Mouse (Mus musculus) retina, postnatal 7 days (tissue): ENCODE data around the gene Taldo1.
"Not testable (repeated sequence)": the region's sequence is repeated elsewhere in the genome, so short reads cannot be mapped to it uniquely, and the experiment has no call there.

Experiments
- DNase-seq: peaks from one replicate; pipeline ENCODE4 v3.0.0-alpha.2; 2012; ENCODE audit warnings: low read depth, low spot score

Gene Taldo1

DNA sequence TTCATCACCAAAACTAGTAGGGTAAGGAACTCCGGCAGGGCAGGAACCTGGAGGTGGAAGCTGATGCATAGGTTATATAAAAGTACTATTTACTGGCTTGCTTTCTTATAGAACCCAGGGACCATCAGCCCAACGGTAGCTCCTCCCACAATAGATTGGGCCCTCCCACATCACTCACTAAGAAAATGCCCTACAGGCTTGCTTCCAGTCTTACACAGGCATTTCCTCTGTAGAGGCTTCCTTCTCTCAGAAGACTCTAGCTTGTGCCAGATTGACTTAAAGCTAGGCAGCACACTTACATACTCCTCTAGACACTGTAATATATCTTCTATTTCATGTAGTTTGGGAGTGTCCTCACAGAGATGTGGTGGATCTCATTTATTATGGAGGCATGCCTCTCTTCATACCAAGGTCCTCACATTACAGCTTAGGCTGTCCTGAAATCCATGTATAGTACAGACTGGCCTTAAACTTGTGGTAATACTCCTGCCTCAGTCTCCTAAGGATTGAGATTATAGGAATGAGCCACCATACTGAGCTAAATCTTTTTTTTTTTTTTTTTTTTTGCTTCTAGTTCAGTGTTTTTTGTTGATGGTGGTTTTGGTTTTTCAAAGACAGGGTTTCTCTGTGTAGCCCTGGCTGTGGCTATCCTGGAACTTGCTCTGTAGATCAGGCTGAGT, 4.1 kb upstream of the Taldo1 start:
- DNase-seq = no peak

- DNase-seq = no peak
Observed at GRCm38 (mm10) chr7:141388487-141389109, 3.4 kb upstream of the Taldo1 start.

GRCm38 (mm10) chr7:141390326-141391259, 1.4 kb upstream of the Taldo1 start:
- no peak for DNase-seq

DNA sequence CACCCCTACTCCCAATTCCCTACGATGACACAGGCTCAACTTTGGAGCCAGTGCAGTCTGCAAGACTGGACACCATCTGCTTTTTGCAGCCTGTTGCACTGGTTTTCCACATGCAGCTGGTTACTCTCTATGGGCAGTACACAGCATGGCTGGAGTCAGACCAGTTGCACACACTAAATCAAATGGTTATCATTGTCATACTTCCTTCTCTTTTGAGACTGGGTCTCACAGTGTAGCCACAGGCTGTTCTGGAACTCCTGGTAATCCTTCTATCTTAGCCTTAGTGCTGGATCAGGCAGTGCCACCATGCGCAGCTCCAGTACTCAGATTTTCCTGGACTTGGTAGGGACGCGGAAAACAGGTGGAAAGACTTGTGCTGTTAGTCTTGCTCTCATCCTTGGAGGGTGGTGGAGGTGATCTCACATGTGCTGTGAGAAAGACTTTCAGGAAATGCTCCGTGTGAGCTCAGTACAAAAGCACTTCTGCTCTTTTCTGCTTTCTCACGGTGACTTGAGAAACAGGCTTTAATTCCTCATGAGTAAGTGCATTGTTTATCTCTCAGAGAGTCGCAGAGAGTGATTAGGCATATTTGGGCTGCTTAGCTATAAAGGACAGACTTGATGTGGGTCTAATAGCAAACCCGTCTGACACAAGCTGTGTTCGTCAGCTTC, 688 bp downstream of the Taldo1 start:
- no peak for DNase-seq

DNA sequence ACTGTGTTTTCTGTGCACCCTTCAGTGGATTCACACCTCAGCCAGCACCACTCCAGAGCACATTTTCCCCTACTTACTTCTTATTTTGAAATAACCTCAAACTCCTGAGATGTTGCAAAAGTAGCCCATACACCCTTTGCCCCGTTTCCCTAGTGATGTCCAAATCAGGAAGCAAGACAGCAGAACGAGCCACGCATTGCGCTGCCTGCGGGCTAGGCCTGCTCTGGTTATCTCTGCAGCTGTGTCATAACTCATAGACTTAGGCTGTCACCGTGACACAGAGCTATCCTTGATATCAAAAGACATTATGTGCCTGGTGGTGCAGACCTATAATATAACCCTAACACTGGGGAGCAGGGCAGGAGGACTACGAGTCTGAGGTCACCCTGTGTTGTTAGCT, 2.2 kb downstream of the Taldo1 start:
- DNase-seq = no peak

GRCm38 (mm10) chr7:141394771-141395170, 2.8 kb downstream of the Taldo1 start:
- DNase-seq = peak; percentile 56

GRCm38 (mm10) chr7:141395348-141395747, 3.3 kb downstream of the Taldo1 start:
- DNase-seq = no peak

DNA sequence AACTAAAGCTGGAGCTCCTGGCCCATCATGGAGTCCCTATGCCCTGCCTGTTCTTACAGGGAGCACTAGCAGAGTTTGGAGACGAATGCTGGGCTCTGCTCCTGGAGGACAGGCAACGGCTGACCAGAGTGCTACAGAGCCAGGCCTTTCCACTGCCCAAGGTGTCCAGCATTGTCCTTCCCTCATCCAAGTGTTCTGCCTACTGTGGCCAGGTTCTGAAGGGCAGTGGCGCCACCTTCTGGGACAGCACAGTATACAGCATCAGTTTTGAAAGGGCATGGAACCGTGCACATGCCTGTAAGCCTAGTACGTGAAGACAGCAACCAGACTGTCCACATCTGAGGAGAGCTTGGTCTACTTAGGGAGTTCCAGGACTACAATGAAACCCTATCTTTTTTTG, 11.3 kb downstream of the Taldo1 start:
- no peak for DNase-seq

- DNase-seq = no peak
Observed at GRCm38 (mm10) chr7:141405466-141405865, 13.5 kb downstream of the Taldo1 start.

DNA sequence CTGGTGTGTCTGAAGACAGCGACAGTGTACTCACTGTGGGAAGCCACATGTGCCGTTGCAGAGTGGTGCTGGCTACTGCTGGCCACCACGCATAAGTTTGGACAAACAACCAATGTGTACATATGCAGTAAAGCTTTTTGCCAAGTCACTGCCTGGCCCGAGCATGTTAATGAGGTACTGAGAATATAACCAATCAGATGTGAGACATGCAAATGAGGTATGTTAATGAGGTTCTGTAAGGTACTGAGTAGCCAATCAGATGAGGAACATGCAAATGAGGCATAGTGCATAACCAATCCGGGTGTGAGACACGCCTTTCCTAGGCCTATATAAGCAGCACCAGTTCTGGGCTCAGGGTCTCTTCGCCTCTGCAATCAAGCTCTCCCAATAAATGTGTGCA, 15.7 kb downstream of the Taldo1 start:
- DNase-seq = not testable (repeated sequence)

DNA sequence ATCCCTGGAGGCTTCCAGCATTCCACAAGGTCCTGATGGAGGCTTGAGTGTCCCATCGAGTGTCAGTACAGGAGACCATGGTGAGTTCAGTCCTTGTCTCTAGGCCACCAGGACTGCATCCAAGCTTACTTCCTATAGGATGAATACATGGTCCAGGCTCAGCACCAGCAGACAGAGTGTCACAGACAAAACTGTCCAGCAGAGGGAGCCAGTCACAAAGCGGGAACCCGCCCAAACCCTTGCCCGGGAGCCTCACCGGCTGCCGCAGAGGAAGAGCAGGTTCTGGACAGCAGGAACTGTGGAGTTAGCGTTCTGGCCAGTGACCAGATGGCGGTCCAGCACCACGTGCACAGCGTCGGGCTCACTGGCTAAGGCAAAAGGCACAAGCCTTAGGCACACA, 16.8 kb downstream of the Taldo1 start:
- peak; percentile 84 for DNase-seq

DNA sequence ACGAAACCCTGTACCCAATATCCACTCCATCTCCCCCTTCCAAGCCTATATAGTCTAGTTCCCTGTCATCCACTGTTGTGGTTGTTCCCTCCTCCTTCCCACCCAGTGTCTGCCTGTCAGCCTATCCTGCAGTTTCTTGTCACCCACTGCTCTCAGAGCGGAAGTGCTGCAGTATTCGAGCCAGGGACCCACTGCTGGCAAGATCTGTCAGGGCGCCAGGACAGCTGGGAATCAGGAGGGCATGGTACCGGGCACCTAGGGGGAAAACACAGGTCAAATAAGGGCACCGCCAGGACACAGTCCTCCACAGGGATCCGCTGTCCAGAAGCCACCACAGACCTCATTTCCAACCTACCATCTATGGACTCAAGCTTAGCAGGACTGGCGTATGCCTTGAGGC, 18.6 kb downstream of the Taldo1 start:
- no peak for DNase-seq

GRCm38 (mm10) chr7:141411667-141412066, 19.7 kb downstream of the Taldo1 start:
- DNase-seq = no peak

GRCm38 (mm10) chr7:141413331-141413730, 21.3 kb downstream of the Taldo1 start:
- no peak for DNase-seq

DNA sequence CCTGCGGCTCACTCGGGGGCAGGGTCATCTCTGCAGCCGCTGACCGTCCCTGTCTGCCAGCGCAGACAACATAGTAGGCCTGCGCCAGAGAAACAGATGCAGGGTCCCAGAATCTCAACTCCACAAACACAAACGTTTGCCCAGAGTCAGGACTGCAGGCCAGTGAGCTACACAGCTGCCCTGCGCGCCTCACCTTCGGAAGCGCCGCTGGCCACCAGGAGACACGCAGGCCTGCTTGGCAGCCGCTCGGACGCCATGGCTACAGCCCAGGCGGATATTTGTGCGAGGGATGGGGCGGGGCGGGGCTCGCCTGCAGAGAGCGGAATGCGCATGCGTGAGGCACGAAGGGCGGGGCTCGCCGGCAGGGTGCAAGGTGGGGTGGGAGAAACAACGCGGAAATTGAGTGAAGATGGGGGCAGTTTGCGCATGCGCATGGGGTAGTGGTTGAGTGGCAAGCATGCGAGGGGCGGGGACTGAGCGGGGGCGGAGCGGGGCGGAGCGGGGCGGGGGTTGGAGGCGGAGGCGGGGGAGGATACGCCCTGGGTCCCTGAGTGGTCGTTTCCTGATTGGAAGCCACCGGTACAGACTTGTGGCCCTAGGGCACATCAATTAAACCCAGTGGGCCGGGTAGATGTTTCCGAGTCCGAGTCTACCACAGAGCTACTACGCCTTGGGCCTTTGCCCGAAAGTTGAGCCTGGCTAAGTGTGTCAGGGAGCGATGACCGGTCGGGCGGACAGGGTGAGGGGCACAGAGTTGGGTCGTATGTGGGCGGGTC, 22.0 kb downstream of the Taldo1 start, which contains the start of gene Gatd1:
TSS of gene Gatd1 (minus strand) at position 328 of the 776 bp plus-strand sequence.
- DNase-seq = peak; percentile 100

DNA sequence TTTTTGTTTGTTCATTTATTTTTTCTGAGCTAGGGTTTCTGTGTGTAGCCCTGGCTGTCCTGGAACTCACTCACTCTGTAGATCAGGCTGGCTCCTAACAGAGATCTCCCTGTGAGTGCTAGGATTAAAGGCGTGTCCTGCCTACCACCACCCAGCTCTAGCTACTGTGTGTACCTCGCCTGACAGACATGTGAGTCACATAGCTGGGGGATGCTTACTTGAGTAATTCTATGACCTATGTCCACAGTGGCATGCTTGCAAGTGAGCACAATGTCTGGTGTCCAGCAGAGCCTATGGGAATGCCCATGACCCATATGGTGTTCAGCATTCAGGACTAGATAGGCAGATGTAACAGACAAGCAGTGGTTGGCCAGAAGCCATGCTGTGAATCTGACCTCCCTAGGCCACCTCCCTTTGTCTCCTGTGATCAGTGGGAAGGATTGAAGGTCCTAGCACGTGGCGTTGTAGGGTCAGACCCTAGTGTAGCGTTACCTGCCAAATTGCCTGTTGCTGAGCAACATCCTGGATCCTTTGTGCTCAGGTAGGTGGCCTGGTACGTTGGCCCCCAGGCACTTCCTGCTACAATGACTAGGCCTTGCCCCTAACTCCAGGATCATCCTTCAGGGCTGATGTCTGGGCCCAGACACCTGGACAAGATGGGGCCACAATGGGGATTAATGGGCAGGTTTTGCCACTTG, 24.3 kb downstream of the Taldo1 start:
- DNase-seq = no peak

DNA sequence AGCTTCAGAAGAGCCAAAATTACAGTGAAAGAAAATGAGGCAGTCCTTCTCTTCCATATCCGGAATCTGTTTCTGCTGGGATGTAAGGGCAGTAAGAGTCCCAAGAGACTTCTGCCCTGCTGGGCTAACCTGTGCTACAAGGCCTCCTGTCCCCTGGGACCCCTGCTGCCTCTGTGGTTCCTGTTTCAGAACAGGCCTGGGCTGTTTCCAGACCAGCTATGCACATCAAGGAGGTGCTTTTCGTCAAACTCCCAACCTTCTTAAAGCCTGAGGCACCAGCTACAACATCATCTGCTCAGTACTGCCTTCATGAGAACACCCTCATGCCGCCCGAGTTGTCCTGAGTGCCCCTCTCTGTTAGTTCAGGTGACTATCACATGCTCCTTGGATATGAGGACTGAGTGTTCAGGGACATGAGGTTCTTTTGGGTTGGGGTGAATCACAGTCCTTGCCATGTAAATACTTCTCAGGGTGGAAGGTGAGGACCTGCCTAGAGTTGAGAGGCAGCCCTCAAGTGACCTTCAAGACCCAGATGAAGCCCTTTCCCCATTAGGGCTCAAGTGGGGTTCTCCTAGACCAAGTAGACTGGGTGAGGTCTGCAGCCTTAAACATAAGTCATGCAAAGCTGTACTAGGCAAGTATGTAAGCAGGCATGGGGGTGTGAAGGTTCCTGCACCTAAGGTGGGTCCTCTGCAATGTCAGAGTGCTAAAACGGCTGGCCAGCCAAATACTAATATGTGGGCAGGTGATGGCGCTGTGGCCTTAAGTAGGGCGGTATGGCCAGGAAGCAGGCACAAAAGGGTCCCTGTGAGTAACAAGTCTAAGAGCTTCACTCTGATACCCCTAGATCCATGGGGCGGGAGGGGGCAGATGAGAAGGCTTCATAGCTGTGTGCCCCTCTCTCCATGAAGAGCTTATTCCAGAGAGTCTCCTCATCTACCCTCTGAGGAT, 26.0 kb downstream of the Taldo1 start:
- no peak for DNase-seq

DNA sequence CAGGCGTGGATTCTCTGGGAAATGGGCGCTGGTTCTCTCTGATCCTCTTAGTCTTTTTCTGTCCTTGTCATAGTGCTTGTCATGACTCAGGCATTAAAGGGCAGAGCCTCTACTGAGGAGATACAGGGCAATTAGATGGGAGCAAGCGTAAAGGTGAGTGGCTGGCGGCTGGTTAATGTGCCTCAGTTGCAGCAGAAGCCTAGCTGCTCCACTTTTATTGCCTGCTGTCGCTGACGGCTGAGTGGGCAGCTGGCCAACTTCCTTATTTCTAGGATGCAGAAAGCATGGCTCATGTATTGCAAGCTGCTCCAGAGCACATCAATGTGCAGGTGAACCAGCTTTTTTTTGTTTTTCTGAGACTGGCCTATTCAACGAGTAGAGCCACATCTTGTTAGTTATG, 27.0 kb downstream of the Taldo1 start:
- no peak for DNase-seq

DNA sequence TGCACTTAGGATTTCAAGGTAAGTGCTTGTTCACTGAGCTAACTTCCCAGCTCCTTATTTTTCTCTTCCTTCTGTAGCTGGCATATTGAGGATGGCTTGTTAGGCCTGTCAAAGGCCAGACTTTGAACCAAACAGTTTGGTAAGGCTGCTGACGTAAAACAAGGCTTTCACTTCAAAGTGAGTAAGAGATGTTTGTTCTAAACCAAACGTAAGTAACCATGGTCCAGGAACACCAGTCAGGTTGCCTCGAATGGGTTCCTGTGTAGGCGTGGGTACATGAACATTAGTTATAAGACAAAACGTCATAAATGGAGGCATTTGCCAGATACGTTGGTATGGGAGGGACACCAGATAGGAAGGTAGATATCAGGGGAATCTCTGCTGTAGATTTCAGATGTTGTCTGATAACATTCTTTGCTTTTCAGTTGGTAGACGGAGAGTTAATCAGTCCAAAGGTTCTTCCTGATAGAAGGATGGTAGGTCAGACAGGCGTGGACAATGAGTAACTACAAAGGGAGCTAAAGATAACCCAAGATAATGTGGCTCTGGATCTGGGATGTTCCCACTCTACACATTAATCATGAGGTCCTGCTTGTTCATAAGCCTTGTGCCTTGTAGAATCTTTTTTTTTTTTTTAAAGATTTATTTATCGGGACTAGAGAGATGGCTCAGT, 28.2 kb downstream of the Taldo1 start:
- DNase-seq = no peak
